Mouse (Mus musculus): ENCODE measurements around the gene Miga1.

DNA sequence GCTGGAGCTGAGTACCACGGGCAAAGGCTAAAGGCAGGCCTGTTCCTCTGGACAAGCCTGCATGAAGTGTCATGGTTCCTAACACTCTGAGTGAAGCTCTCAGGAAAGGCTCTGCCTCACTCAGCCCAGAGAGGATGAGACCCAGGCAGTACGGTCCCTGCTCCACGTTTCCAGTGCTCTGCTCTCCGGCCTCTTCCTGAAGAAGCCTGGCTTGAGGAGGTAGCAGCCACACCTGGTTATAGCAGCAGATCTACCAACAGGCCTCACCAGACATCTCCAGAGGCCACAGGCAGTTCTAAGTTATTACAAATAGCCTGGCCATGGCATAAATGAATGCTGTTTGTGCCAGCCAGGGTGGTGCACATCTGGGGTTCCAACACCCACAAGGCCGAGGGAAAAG lies 51.9 kb downstream of the Miga1 start:
- TF ChIP-seq CTCF (IDR thresholded peaks at IDR 0.05; ENCODE audit: low read depth), result no peak
- TF ChIP-seq EP300 (optimal IDR thresholded peaks at IDR 0.05), result no peak

Measured in stomach, postnatal 0 days (tissue).